Mouse (Mus musculus): ENCODE measurements around the gene Pacsin1. TPM values are rescaled to one million over a fixed set of nuclear protein-coding genes. Genes with fewer than 3 reads are reported as not detected.

The Pacsin1 gene
- polyA plus RNA-seq, 1 experiment from 2014 or later: 2.1 TPM

Other genes starting within 250 kb of the Pacsin1 start
- 0.02 and 0.34 TPM in 2 replicates for gene Grm4, start 134.1 kb upstream of the Pacsin1 start, polyA plus RNA-seq (2016; fragmentation: Nextera tagmentation; extraction: Ambion mirVana)
- 438 and 609 TPM in 2 replicates for gene Hmga1, start 99.0 kb upstream of the Pacsin1 start, polyA plus RNA-seq (2016; fragmentation: Nextera tagmentation; extraction: Ambion mirVana)
- gene AI413582, start 89.8 kb upstream of the Pacsin1 start, polyA plus RNA-seq (2016; fragmentation: Nextera tagmentation; extraction: Ambion mirVana): 19.7 and 21.0 TPM in 2 replicates
- gene Nudt3, start 32.0 kb upstream of the Pacsin1 start, polyA plus RNA-seq (2016; fragmentation: Nextera tagmentation; extraction: Ambion mirVana): 89.7 and 107 TPM in 2 replicates
- not detected in 2 replicates for gene RPS10-NUDT3, start 20.3 kb upstream of the Pacsin1 start, polyA plus RNA-seq (2016; fragmentation: Nextera tagmentation; extraction: Ambion mirVana)
- gene Rps10, start 18.8 kb upstream of the Pacsin1 start, polyA plus RNA-seq (2016; fragmentation: Nextera tagmentation; extraction: Ambion mirVana): 629 and 734 TPM in 2 replicates
- 0.11 and 0.33 TPM in 2 replicates for gene Spdef, start 73.4 kb downstream of the Pacsin1 start, polyA plus RNA-seq (2016; fragmentation: Nextera tagmentation; extraction: Ambion mirVana)
- 11.9 and 17.2 TPM in 2 replicates for gene D17Wsu92e, start 165.1 kb downstream of the Pacsin1 start, polyA plus RNA-seq (2016; fragmentation: Nextera tagmentation; extraction: Ambion mirVana)
- 266 and 331 TPM in 2 replicates for gene Snrpc, start 182.6 kb downstream of the Pacsin1 start, polyA plus RNA-seq (2016; fragmentation: Nextera tagmentation; extraction: Ambion mirVana)
- 5.0 and 6.2 TPM in 2 replicates for gene Uhrf1bp1, start 200.9 kb downstream of the Pacsin1 start, polyA plus RNA-seq (2016; fragmentation: Nextera tagmentation; extraction: Ambion mirVana)

Data from heart, embryonic 10.5 days (tissue).